Mouse (Mus musculus) kidney, adult 11 months (tissue): ENCODE data around the gene Teddm2.

Source experiments
- DNase-seq: peaks from one replicate; pipeline ENCODE4 v3.0.0; 2022

The Teddm2 gene

GRCm38 (mm10) chr1:153814278-153814677 is 85.8 kb downstream of the Teddm2 start:
- no peak for DNase-seq

GRCm38 (mm10) chr1:153807390-153807993 is 92.5 kb downstream of the Teddm2 start:
- DNase-seq, result peak; percentile 30

- no peak for DNase-seq
These were observed 96.5 kb downstream of the Teddm2 start for GRCm38 (mm10) chr1:153803530-153803929.

GRCm38 (mm10) chr1:153802691-153803090 is 97.3 kb downstream of the Teddm2 start:
- no peak for DNase-seq
